Mouse (Mus musculus) urinary bladder, postnatal 10 days (tissue): ENCODE results near the gene Fcho2.

Source experiments
- DNase-seq: peaks from one replicate; pipeline ENCODE4 v3.0.0; 2022; ENCODE audit warnings: low spot score

Fcho2 gene

DNA sequence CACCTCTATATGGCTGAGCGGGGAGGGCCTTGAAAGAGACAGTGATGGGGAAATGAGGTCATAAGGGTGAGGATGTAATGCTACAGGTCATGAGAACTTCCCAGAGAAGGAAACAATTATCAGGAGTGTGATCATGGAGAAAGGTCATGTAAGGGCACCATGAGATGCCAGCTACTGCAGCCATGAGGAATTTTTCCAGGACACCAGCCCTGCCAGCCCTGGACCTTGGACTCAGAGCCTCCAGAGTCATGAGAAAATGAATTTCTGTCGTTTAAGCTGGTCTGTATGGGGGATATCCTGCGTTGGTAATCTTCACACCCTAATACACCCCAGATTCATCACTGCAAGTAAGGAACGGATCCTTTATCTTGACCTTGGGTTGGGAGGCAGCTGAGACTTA is 141.3 kb downstream of the Fcho2 start:
- DNase-seq: no peak
